Mouse (Mus musculus): ENCODE measurements around the gene Max.

DNA sequence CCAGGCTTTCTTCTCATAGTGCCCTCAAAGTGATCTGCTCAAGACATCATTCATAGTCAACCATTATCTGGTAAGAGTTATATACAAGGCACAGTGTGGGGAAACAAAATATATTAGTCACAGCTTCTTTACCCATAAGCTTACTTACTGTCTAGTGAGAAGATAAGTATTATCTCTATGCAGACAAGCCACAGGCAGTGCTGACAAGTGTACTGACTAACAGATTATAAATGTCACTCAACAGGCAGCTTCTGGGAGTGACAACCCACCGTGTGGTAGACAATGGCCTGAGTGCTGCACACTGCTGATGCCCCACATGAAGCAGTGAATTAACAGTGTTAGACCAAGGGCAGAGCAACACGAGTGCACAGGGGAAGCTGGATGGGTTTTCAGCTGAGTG, 20.5 kb downstream of the Max start:
- TF ChIP-seq CTCF (IDR thresholded peaks at IDR 0.05; ENCODE audit: low read depth) (no peak), EP300 (IDR thresholded peaks at IDR 0.05; ENCODE audit: low read depth) (no peak)

Measured in heart, postnatal 0 days (tissue).